8 mouse cellular contexts compared by ENCODE assay signal in the genomic region with DNA sequence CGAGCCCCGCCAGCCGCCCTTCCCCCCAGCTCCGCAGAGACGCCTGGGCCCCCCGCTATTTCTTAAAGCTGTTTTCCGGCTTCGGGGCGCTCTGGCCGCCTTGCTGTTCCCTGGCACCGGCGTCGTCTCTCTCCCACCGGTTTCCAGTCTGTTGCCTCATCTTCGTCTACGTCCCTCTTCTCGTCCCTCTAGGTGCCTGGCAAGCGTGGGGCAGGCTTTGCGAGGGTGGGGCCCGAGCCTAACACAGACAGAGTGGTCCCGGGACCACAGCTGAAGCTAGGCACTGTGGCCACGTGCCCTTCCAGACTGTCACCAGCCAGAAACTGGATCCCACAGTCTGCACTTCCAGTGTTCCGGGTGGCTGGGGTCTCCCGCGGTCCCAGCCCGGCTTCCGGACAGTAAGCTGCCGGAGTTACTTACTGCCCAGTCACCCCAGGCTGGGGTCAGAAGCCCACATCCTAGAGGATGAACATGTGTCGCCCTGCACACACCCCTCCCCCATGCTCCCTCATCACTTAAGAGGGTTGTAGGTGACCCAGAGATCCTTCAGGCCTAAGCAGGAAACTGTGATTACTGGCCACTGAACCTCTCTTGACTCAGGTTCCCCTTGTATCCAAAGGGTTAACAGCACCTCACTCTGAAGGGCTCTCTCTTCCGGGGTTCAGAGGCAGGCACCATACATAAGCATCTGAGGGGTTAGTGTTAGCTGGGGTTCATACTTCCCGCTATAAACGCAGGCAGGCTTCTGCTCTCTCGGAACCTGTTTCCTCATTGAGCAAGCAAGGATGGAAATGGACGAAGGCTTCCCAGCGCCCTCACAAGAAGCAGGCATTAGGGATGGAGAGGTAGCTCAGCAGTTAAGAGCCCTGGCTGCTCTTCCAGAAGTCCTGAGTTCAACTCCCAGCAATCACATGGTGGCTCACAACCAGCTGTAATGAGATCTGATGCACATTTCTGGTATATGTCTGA. TPM values are rescaled to one million over a fixed set of nuclear protein-coding genes. Genes with fewer than 3 reads are reported as not detected.
DNase-seq lines count a peak whose midpoint lies in the region; ATAC-seq and TF ChIP-seq lines count a peak whose summit lies in the region.

No protein-coding gene starts in this region.

- intact Hi-C loops in gastrocnemius, adult 2 months (cut with DNase I) = no loop called here
- intact Hi-C loops in left cerebral cortex, postnatal 14 days (cut with DNase I) = no loop called here

- H3K27me3 ChIP-seq in hindbrain, embryonic 12.5 days = peaks cover 62% of the 10 kb centered on the region
- H3K27me3 ChIP-seq in midbrain, embryonic 14.5 days (ENCODE audit: control insufficient read depth, insufficient read depth, low read length) = peaks cover 41% of the 10 kb centered on the region

- ATAC-seq in CD4-positive, CD25-positive, alpha-beta regulatory T cell, adult 4 months = peak; percentile 23
- no peak for ATAC-seq in hindbrain, embryonic 12.5 days (ENCODE audit: low FRiP score)
- no peak for ATAC-seq in midbrain, embryonic 14.5 days (ENCODE audit: low FRiP score, low TSS enrichment)

- no peak overlapping the region for H3K27ac ChIP-seq in gastrocnemius, adult 2 months
- H3K27ac ChIP-seq in hindbrain, embryonic 12.5 days = no peak overlapping the region
- no peak overlapping the region for H3K27ac ChIP-seq in midbrain, embryonic 14.5 days (replicated peaks; ENCODE audit: low read depth, low read length)

- peaks cover 25% of the 10 kb centered on the region for H3K4me1 ChIP-seq in hindbrain, embryonic 12.5 days
- peaks cover 21% of the 10 kb centered on the region for H3K4me1 ChIP-seq in midbrain, embryonic 14.5 days (ENCODE audit: control insufficient read depth, insufficient read depth, low read length)

- H3K4me3 ChIP-seq in gastrocnemius, adult 2 months = peak overlapping the region; percentile 73
- H3K4me3 ChIP-seq in hindbrain, embryonic 12.5 days = peak overlapping the region; percentile 47
- H3K4me3 ChIP-seq in midbrain, embryonic 14.5 days (replicated peaks; ENCODE audit: low read depth, low read length) = peak overlapping the region; percentile 47

- no peaks in the 10 kb centered on the region for H3K36me3 ChIP-seq in hindbrain, embryonic 12.5 days
- H3K36me3 ChIP-seq in midbrain, embryonic 14.5 days (ENCODE audit: control insufficient read depth, insufficient read depth, low read length) = no peaks in the 10 kb centered on the region

- H3K9me3 ChIP-seq in hindbrain, embryonic 12.5 days (replicated peaks) = no peaks in the 10 kb centered on the region
- H3K9me3 ChIP-seq in midbrain, embryonic 14.5 days (ENCODE audit: control insufficient read depth, low read length) = no peaks in the 10 kb centered on the region

- DNase-seq in gastrocnemius, adult 2 months = no peak
- no peak for DNase-seq in gastrocnemius, postnatal 4 days (ENCODE audit: low spot score in 2 of 2)
- no peak for DNase-seq in midbrain, embryonic 14.5 days
- no peak for DNase-seq in spleen, postnatal 4 days (ENCODE audit: low spot score in 2 of 2)
- no peak for DNase-seq in urinary bladder, postnatal 36 days (ENCODE audit: low spot score in 2 of 2)
- no peak for DNase-seq in left cerebral cortex, postnatal 14 days (ENCODE audit: low spot score in 2 of 2)

- 3% methylated on average over 35 of the region's 35 CpGs for WGBS in hindbrain, embryonic 12.5 days
- WGBS in midbrain, embryonic 14.5 days = 5% methylated on average over 35 of the region's 35 CpGs

- peak overlapping the region; percentile 64; the same call in 1 of the 2 replicates for H3K9ac ChIP-seq in hindbrain, embryonic 12.5 days
- peak overlapping the region; percentile 56 for H3K9ac ChIP-seq in midbrain, embryonic 14.5 days (replicated peaks; ENCODE audit: low read length)

- no peak for TF ChIP-seq CTCF in gastrocnemius, adult 2 months (IDR thresholded peaks at IDR 0.05)

- peak overlapping the region; percentile 80 for H3K4me2 ChIP-seq in hindbrain, embryonic 12.5 days (replicated peaks)
- H3K4me2 ChIP-seq in midbrain, embryonic 14.5 days (ENCODE audit: low read length) = peak overlapping the region; percentile 81

RNA-seq across cellular contexts. Expression of a gene that starts 1.2 kb away (rescaled TPM):
- not detected for total RNA-seq in gastrocnemius, adult 2 months (2021)
- under 1 TPM in 1 of 2 experiments, not detected in 1; 0.05 TPM for total RNA-seq in gastrocnemius, postnatal 4 days (2021)
- polyA plus RNA-seq in CD4-positive, CD25-positive, alpha-beta regulatory T cell, adult 4 months (2017; shearing (Covaris generic)) = under 1 TPM; 0.24 to 0.44 TPM
- polyA plus RNA-seq in hindbrain, embryonic 12.5 days (2016; fragmentation: Nextera tagmentation; extraction: Ambion mirVana) = 3.7 and 4.4 TPM in 2 replicates
- polyA plus RNA-seq in midbrain, embryonic 14.5 days (2014; fragmentation: Nextera tagmentation; extraction: Ambion mirVana) = 14.8 and 18.8 TPM in 2 replicates
- 10 to 100 TPM; 12.8 to 16.1 TPM for total RNA-seq in left cerebral cortex, postnatal 14 days (2021)

RNA-seq across cellular contexts. Expression of a gene that starts 36.6 kb away (rescaled TPM):
- total RNA-seq in gastrocnemius, adult 2 months (2021) = not detected
- total RNA-seq in gastrocnemius, postnatal 4 days (2021) = not detected
- under 1 TPM; 0.11 to 0.20 TPM for polyA plus RNA-seq in CD4-positive, CD25-positive, alpha-beta regulatory T cell, adult 4 months (2017; shearing (Covaris generic))
- polyA plus RNA-seq in hindbrain, embryonic 12.5 days (2016; fragmentation: Nextera tagmentation; extraction: Ambion mirVana) = 0.10 and 0.18 TPM in 2 replicates
- 0.13 TPM in 1 of 2 replicates, not detected in the other for polyA plus RNA-seq in midbrain, embryonic 14.5 days (2014; fragmentation: Nextera tagmentation; extraction: Ambion mirVana)
- total RNA-seq in left cerebral cortex, postnatal 14 days (2021) = not detected

RNA-seq across cellular contexts. Expression of a gene that starts 40.1 kb away (rescaled TPM):
- under 1 TPM; 0.11 to 0.82 TPM for total RNA-seq in gastrocnemius, adult 2 months (2021)
- under 1 TPM; 0.12 to 0.13 TPM for total RNA-seq in gastrocnemius, postnatal 4 days (2021)
- not detected for polyA plus RNA-seq in CD4-positive, CD25-positive, alpha-beta regulatory T cell, adult 4 months (2017; shearing (Covaris generic))
- polyA plus RNA-seq in hindbrain, embryonic 12.5 days (2016; fragmentation: Nextera tagmentation; extraction: Ambion mirVana) = 7.2 and 7.6 TPM in 2 replicates
- 1.1 and 6.6 TPM in 2 replicates for polyA plus RNA-seq in midbrain, embryonic 14.5 days (2014; fragmentation: Nextera tagmentation; extraction: Ambion mirVana)
- total RNA-seq in left cerebral cortex, postnatal 14 days (2021) = 10 to 100 TPM in 1 of 2 experiments, 1 to 10 TPM in 1; 9.2 to 11.4 TPM

Comparison
In these comparisons a context has a peak if more than half of its experiments do, and no peak if none do; other contexts are left out.
1. RNA of a gene that starts 1.2 kb away (total RNA-seq): 12.8 to 16.1 TPM in left cerebral cortex, postnatal 14 days; 0.05 TPM in gastrocnemius, postnatal 4 days and not detected in gastrocnemius, adult 2 months; every median in the first group is over 10 times any median in the second.
2. RNA of a gene that starts 40.1 kb away (total RNA-seq): 9.2 to 11.4 TPM in left cerebral cortex, postnatal 14 days; 0.11 to 0.82 TPM in gastrocnemius, adult 2 months and 0.12 to 0.13 TPM in gastrocnemius, postnatal 4 days; every median in the first group is over 4 times any median in the second.
3. Peak in every context shown above with its lines, with median percentiles within 50 percentile points of each other: H3K4me3 ChIP-seq.